Mouse (Mus musculus) lung, embryonic 14.5 days (tissue): ENCODE measurements around the gene Intu. TPM values are rescaled to one million over a fixed set of nuclear protein-coding genes. Genes with fewer than 3 reads are reported as not detected.
A peak's percentile ranks its signal among the peaks of the same experiment; 100 is the strongest.

Source experiments
- ATAC-seq: fragments of 200-750 bp; cut with Nextera tagmentation; 2 replicates; pipeline ENCODE4 v1.8.0; 2017; ENCODE audit warnings: mild to moderate bottlenecking, moderate TSS enrichment, moderate library complexity; ENCODE audit not compliant: insufficient read depth
- DNase-seq: peaks from one replicate; pipeline ENCODE4 v3.0.0-alpha.2; 2015
- H3K27ac ChIP-seq: fragments of 300-500 bp; sonication (generic); 2 replicates; pipeline ENCODE4 v1.5.1; 2014; ENCODE audit warnings: low read depth, mild to moderate bottlenecking, moderate library complexity
- H3K27me3 ChIP-seq: fragments of 300-500 bp; sonication (generic); 2 replicates; pipeline ENCODE4 v1.6.1; 2014; ENCODE audit warnings: low read length, control low read depth; ENCODE audit not compliant: insufficient read depth
- H3K36me3 ChIP-seq: fragments of 300-500 bp; sonication (generic); 2 replicates; pipeline ENCODE4 v1.6.1; 2014; ENCODE audit warnings: control low read depth; ENCODE audit not compliant: insufficient read depth
- H3K4me1 ChIP-seq: fragments of 300-500 bp; sonication (generic); 2 replicates; pipeline ENCODE4 v1.6.1; 2014; ENCODE audit warnings: antibody characterized with exemption, control low read depth; ENCODE audit not compliant: insufficient read depth
- H3K4me2 ChIP-seq: fragments of 300-500 bp; sonication (generic); 2 replicates; pipeline ENCODE4 v1.6.1; 2014; ENCODE audit warnings: mild to moderate bottlenecking
- H3K4me3 ChIP-seq: fragments of 300-500 bp; sonication (generic); 2 replicates; pipeline ENCODE4 v1.5.1; 2014; ENCODE audit warnings: low read depth, low read length
- H3K9ac ChIP-seq: fragments of 300-500 bp; sonication (generic); 2 replicates; pipeline ENCODE4 v1.6.1; 2014
- H3K9me3 ChIP-seq: fragments of 300-500 bp; sonication (generic); 2 replicates; pipeline ENCODE4 v1.6.1; 2016; ENCODE audit warnings: low read depth, low read length, control low read depth
- CTCF ChIP-seq: IDR thresholded peaks from 2 replicates; pipeline ENCODE4 v1.5.1; 2016; ENCODE audit warnings: antibody characterized with exemption, low read depth
- WGBS: fragments of 180-500 bp; shearing (Covaris S2); extraction: QIAGEN DNeasy Blood & Tissue Kit; methylation state at CpG from one replicate; pipeline ENCODE4 v1.1.7; 2014; 5-methylcytosine and 5-hydroxymethylcytosine counted together
- polyA plus RNA-seq: library from polyadenylated mRNA; unstranded; fragments of >200 nt; fragmentation: Nextera tagmentation; extraction: Ambion mirVana; gene quantifications from 2 replicates; pipeline ENCODE4 v1.2.1, GENCODE M21; 2014

Gene Intu
- polyA plus RNA-seq, 1 experiment from 2014 or later: 4.1 TPM

DNA sequence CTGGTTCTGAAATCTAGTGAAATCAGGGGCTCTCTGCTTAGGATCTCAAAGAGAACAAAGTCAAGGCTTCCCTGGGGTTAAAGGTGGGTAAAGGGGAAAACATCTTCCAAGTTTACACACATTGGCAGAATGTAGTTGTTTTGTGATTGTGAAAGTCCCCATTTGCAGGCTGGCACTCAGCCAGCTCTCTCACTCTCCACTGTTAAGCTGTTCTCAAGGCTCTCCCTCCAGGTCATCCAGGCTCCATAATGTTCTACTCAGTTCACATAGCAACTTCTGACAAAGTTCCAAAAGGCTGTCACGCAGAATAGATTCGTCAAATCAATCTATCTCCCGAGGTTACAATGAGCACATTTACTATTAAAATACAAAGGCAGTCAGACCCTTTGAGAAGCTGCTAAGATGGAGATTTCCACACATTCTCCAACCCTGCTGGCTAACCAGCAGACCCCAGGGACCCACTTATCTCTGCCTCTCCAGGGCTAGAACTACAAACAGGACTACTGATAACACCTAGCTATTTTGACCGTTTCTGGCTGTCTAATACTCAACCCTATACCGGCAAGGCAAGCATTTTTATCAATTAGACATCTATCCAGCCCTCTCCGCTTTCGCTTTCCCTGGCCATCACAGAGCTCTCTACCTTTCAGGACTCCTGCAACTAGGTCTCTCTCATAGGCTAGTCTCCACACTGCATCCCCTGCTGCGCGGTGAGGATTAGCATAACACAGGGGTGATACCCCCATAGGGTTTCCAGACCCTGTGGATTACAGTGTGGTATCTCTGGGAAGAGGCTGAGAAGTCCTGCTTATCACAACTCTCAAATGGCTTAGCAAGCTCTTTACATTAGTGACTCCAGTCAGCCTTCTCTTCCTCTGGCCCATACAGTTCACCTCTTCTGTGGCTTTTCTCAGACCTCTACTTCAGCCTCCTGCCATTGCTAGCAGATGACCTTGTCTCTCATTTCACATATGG, 2.8 kb upstream of the Intu start:
- peak; percentile 21; the same call in 1 of the 2 replicates for ATAC-seq
- 20% methylated on average over 9 of the region's 9 CpGs for WGBS
- no peak overlapping the region for H3K9ac ChIP-seq
- H3K4me3 ChIP-seq: no peak overlapping the region
- H3K27ac ChIP-seq: no peak overlapping the region
- H3K27me3 ChIP-seq: peaks cover 22% of the 10 kb centered on the region
- no peaks in the 10 kb centered on the region; the same call in 1 of the 2 replicates for H3K9me3 ChIP-seq
- no peaks in the 10 kb centered on the region for H3K36me3 ChIP-seq
- DNase-seq: peak; percentile 81
- no peak for TF ChIP-seq CTCF
- H3K4me2 ChIP-seq: peak overlapping the region; percentile 18; the same call in 1 of the 2 replicates
- no peaks in the 10 kb centered on the region for H3K4me1 ChIP-seq

- H3K9me3 ChIP-seq: no peaks in the 10 kb centered on the region; the same call in 1 of the 2 replicates
- TF ChIP-seq CTCF: no peak
- no peaks in the 10 kb centered on the region for H3K36me3 ChIP-seq
- ATAC-seq (no peak), DNase-seq (no peak)
- no peak overlapping the region for H3K4me3 ChIP-seq
- H3K4me1 ChIP-seq: no peaks in the 10 kb centered on the region
- 59% methylated on average over 6 of the region's 6 CpGs for WGBS
- H3K9ac ChIP-seq: no peak overlapping the region
- no peak overlapping the region for H3K27ac ChIP-seq
- H3K27me3 ChIP-seq: peaks cover 22% of the 10 kb centered on the region
- H3K4me2 ChIP-seq: no peak overlapping the region
Observed at GRCm38 (mm10) chr3:40528958-40529357, 2.1 kb upstream of the Intu start.

DNA sequence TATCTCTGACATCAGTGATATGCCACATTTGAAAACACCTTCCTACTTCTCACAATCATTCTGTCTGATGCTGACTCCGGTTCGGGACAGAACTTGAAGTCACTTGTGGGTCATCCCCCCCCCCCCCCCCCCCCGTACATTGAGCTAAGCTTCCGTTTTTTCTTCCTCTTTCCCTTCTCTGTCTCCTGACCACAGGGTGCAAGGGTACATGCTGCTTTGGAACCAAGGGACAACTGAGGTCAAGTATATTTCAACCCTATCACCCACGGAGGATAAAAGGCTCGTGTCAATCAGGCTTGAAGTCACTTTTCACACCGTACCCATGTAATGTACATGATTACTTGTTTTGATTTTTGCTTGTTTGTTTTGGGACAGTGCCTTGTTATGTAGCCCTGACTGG, 241 bp upstream of the Intu start:
- Histone ChIP-seq H3K4me1 (no peaks in the 10 kb centered on the region), H3K27ac (no peak overlapping the region), H3K4me2 (peak overlapping the region; percentile 96), H3K27me3 (peaks cover 26% of the 10 kb centered on the region), H3K4me3 (peak overlapping the region; percentile 53; the same call in 1 of the 2 replicates), H3K36me3 (no peaks in the 10 kb centered on the region), H3K9me3 (no peaks in the 10 kb centered on the region; the same call in 1 of the 2 replicates), H3K9ac (peak overlapping the region; percentile 51; the same call in 1 of the 2 replicates)
- DNase-seq: no peak
- ATAC-seq: peak; percentile 7; the same call in 1 of the 2 replicates
- WGBS: 28% methylated on average over 7 of the region's 7 CpGs
- no peak for TF ChIP-seq CTCF

- Histone ChIP-seq H3K4me2 (peak overlapping the region; percentile 96), H3K27me3 (peaks cover 26% of the 10 kb centered on the region), H3K36me3 (no peaks in the 10 kb centered on the region), H3K4me3 (peak overlapping the region; percentile 53), H3K9ac (no peak overlapping the region; the same call in 1 of the 2 replicates), H3K9me3 (no peaks in the 10 kb centered on the region; the same call in 1 of the 2 replicates), H3K4me1 (no peaks in the 10 kb centered on the region), H3K27ac (no peak overlapping the region)
- 14% methylated on average over 11 of the region's 11 CpGs for WGBS
- no peak for TF ChIP-seq CTCF
- ATAC-seq (no peak), DNase-seq (no peak)
Observed at GRCm38 (mm10) chr3:40532256-40532655, 1.2 kb downstream of the Intu start.

GRCm38 (mm10) chr3:40534141-40534540, 3.1 kb downstream of the Intu start:
- ATAC-seq: no peak
- WGBS: 63% methylated on average over 4 of the region's 4 CpGs
- Histone ChIP-seq H3K27ac (no peak overlapping the region), H3K36me3 (no peaks in the 10 kb centered on the region), H3K27me3 (peaks cover 26% of the 10 kb centered on the region), H3K9ac (no peak overlapping the region), H3K4me1 (no peaks in the 10 kb centered on the region), H3K9me3 (no peaks in the 10 kb centered on the region; the same call in 1 of the 2 replicates), H3K4me3 (no peak overlapping the region), H3K4me2 (no peak overlapping the region)
- no peak for DNase-seq
- no peak for TF ChIP-seq CTCF

DNA sequence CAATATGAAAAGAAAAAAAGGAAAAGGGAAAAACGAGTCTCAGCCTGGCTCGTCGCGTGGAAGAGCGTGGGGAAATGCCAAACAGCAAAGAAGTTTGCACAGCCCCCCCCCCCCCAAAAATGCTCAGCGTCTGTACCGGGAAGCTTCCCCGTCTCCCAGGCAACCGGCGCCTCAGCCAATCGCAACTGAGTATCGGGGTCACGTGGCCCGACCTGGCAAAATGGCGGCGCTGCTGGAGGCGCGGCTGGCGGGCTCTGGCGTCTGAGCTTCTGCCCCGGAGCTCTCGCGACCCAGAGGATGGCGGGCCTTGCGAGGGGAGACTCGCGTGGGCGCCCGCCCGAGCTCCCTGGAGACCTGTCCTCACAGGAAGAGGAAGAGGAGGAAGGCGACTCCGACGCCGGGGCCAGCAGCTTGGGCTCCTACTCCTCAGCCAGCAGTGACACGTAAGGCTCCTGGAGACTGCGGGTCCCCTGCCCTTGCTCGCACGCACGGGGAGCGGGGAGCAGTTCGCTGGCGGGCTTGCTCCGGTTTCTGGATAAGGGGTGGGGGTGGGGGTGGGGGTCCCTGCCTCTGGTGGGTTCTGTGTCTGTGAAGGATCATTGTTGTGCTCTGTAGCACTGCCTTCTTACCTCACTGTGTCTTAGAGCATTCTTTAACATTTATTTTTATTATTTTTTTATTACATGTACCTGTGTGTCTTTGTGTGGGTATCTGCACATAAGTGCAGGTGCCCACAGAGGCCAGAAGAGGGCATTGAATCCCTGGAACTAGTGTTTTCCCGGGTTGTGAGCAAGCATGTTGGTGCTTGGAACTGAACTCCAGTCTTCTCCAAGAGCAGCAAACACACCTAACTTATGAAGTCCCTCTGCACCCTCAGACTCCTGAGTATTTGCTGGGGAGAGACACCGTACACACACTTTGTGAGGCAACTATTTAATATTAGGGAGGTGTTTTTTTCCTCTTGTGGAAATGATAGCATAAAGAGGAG, 9.8 kb downstream of the Intu start:
- WGBS: 4% methylated on average over 45 of the region's 45 CpGs
- peak; percentile 22 for TF ChIP-seq CTCF
- no peaks in the 10 kb centered on the region for H3K27me3 ChIP-seq
- H3K4me1 ChIP-seq: no peaks in the 10 kb centered on the region
- peak overlapping the region; percentile 81 for H3K4me3 ChIP-seq
- no peaks in the 10 kb centered on the region for H3K36me3 ChIP-seq
- peak overlapping the region; percentile 71 for H3K4me2 ChIP-seq
- DNase-seq: peak; percentile 95
- no peaks in the 10 kb centered on the region for H3K9me3 ChIP-seq
- peak overlapping the region; percentile 75 for H3K9ac ChIP-seq
- no peak overlapping the region for H3K27ac ChIP-seq
- peak; percentile 96 for ATAC-seq
